Mouse (Mus musculus) ES-E14 (cell line): ENCODE results near the gene Tln1. TPM values are rescaled to one million over a fixed set of nuclear protein-coding genes. Genes with fewer than 3 reads are reported as not detected.

Experiments used
- DNase-seq: peaks from one replicate; pipeline ENCODE4 v3.0.0-alpha.2; 2013; ENCODE audit warnings: low read depth, low spot score
- H3K27ac ChIP-seq: 2 replicates; pipeline ENCODE4 v1.5.1; 2012; ENCODE audit warnings: low read depth, mild to moderate bottlenecking, low read length, moderate library complexity, mixed read lengths; ENCODE audit not compliant: poor library complexity, insufficient read depth, severe bottlenecking
- H3K36me3 ChIP-seq: 2 replicates; pipeline ENCODE4 v1.6.1; 2012; ENCODE audit warnings: mild to moderate bottlenecking, low read length, moderate library complexity, mixed read lengths; ENCODE audit not compliant: control insufficient read depth, poor library complexity, insufficient read depth, severe bottlenecking
- H3K4me1 ChIP-seq, 2 experiments: fragments of 150-350 bp in 1 of 2; sonication (generic) in 1 of 2; 2 replicates each; pipeline ENCODE4 v1.6.1; 2012; ENCODE audit warnings: low read length in 2 of 2, mild to moderate bottlenecking in 1 of 2, mixed read lengths in 1 of 2; ENCODE audit not compliant: control insufficient read depth in 2 of 2, insufficient read depth in 2 of 2, poor library complexity in 1 of 2
- H3K4me3 ChIP-seq, 2 experiments: fragments of 150-350 bp in 1 of 2; sonication (generic) in 1 of 2; 2 replicates each; pipeline ENCODE4 v1.5.1; 2012; ENCODE audit warnings: low read length in 2 of 2, low read depth in 1 of 2, mild to moderate bottlenecking in 1 of 2, mixed read lengths in 1 of 2; ENCODE audit not compliant: insufficient read depth in 1 of 2, poor library complexity in 1 of 2, severe bottlenecking in 1 of 2
- H3K9ac ChIP-seq: 2 replicates; pipeline ENCODE4 v1.6.1; 2012; ENCODE audit warnings: low read depth, mild to moderate bottlenecking, low read length, mixed read lengths; ENCODE audit not compliant: poor library complexity, insufficient read depth, severe bottlenecking
- H3K9me3 ChIP-seq: fragments of 150-350 bp; sonication (generic); 2 replicates; pipeline ENCODE4 v1.6.1; 2012; ENCODE audit warnings: low read depth, mild to moderate bottlenecking, low read length; ENCODE audit not compliant: control insufficient read depth, insufficient read depth
- CHD2 ChIP-seq: IDR thresholded peaks from 2 replicates; pipeline ENCODE4 v1.6.1; 2014; ENCODE audit warnings: mild to moderate bottlenecking, low read depth, low read length, inconsistent platforms
- HCFC1 ChIP-seq: IDR thresholded peaks from 2 replicates; pipeline ENCODE4 v1.6.1; 2012; ENCODE audit warnings: low read length, inconsistent platforms, borderline replicate concordance; ENCODE audit not compliant: insufficient read depth
- MAFK ChIP-seq: IDR thresholded peaks from 2 replicates; pipeline ENCODE4 v1.6.1; 2014; ENCODE audit warnings: mild to moderate bottlenecking, low read depth, low read length, inconsistent platforms; ENCODE audit not compliant: insufficient read depth
- ZC3H11A ChIP-seq: IDR thresholded peaks from 2 replicates; pipeline ENCODE4 v1.6.1; 2012; ENCODE audit warnings: low read depth, mild to moderate bottlenecking, inconsistent platforms, low read length, borderline replicate concordance
- ZNF384 ChIP-seq: IDR thresholded peaks from 2 replicates; pipeline ENCODE4 v1.6.1; 2012; ENCODE audit warnings: low read depth, low read length, inconsistent platforms
- in situ Hi-C, 2 experiments: fragments of 600-800 bp; cut with MboI; formaldehyde crosslinking; loops; one replicate each; pipeline ENCODE4 v1.15.1; 2025; ENCODE audit warnings: low sequenced_read_pairs in 2 of 2, inconsistent platforms in 1 of 2; ENCODE audit not compliant: unreplicated experiment in 2 of 2
- total RNA-seq: library from RNA; depleted of rRNA; stranded (reverse); fragments of 300-350 nt; gene quantifications from 2 replicates; pipeline ENCODE4 v1.2.3, GENCODE M21; 2012

Tln1 gene
- total RNA-seq, 1 experiment = 105 TPM

GRCm38 (mm10) chr4:43504269-43504668, 58.2 kb downstream of the Tln1 start:
- Histone ChIP-seq H3K9me3 (no peaks in the 10 kb centered on the region), H3K4me1 (peaks cover 0 to 12% of the 10 kb centered on the region in 2 experiments; a peak in 2 of 4 replicates), H3K27ac (no peak overlapping the region), H3K9ac (no peak overlapping the region), H3K36me3 (no peaks in the 10 kb centered on the region), H3K4me3 (no peak overlapping the region)
- no peak for DNase-seq
- TF ChIP-seq ZC3H11A (no peak), MAFK (no peak), CHD2 (no peak), HCFC1 (no peak), ZNF384 (no peak)
- in situ Hi-C loops = no loop called here

GRCm38 (mm10) chr4:43503506-43503905, 59.0 kb downstream of the Tln1 start:
- Histone ChIP-seq H3K27ac (no peak overlapping the region), H3K4me1 (peaks cover 0 to 6% of the 10 kb centered on the region in 2 experiments; a peak in 1 of 4 replicates), H3K36me3 (no peaks in the 10 kb centered on the region), H3K9me3 (no peaks in the 10 kb centered on the region), H3K4me3 (no peak overlapping the region), H3K9ac (no peak overlapping the region)
- in situ Hi-C loops = no loop called here
- TF ChIP-seq MAFK = no peak
- TF ChIP-seq HCFC1 = no peak
- no peak for TF ChIP-seq ZNF384
- TF ChIP-seq ZC3H11A = no peak
- DNase-seq = no peak

GRCm38 (mm10) chr4:43503041-43503440, 59.5 kb downstream of the Tln1 start:
- Histone ChIP-seq H3K4me1 (peaks cover 0 to 7% of the 10 kb centered on the region in 2 experiments; a peak in 1 of 4 replicates), H3K27ac (no peak overlapping the region), H3K9me3 (no peaks in the 10 kb centered on the region), H3K36me3 (no peaks in the 10 kb centered on the region), H3K9ac (no peak overlapping the region), H3K4me3 (no peak overlapping the region)
- no peak for DNase-seq
- TF ChIP-seq ZNF384 = no peak
- no peak for TF ChIP-seq HCFC1
- TF ChIP-seq CHD2 = no peak
- TF ChIP-seq MAFK = no peak
- no peak for TF ChIP-seq ZC3H11A
- in situ Hi-C loops = no loop called here

- H3K9me3 ChIP-seq = no peaks in the 10 kb centered on the region
- H3K4me1 ChIP-seq = peaks cover 0 to 12% of the 10 kb centered on the region in 2 experiments; a peak in 1 of 4 replicates
- H3K9ac ChIP-seq = peak within 1 kb of the TSS; percentile 84
- DNase-seq = peak; percentile 80
- in situ Hi-C loops = no loop called here
- peak within 1 kb of the TSS; percentile 70 to 79 for H3K4me3 ChIP-seq
- TF ChIP-seq HCFC1 (no peak), ZC3H11A (no peak), ZNF384 (no peak), CHD2 (no peak), MAFK (no peak)
- H3K36me3 ChIP-seq = peaks cover 18% of the 10 kb centered on the region
- 0 out of 2 replicates have a peak within 1 kb of the TSS, but pooled peaks have one; percentile 26 for H3K27ac ChIP-seq
Observed at GRCm38 (mm10) chr4:43499407-43500333, 62.8 kb downstream of the Tln1 start, which contains the start of gene Arhgef39. TSS of gene Arhgef39 (minus strand) at chr4:43499695.
